Mouse (Mus musculus) liver, embryonic 11.5 days (tissue): Measurements from ENCODE around the gene Cwc15. TPM values are rescaled to one million over a fixed set of nuclear protein-coding genes. Genes with fewer than 3 reads are reported as not detected.

Experiments used
- ATAC-seq: fragments of 200-750 bp; cut with Nextera tagmentation; replicated peaks from 2 replicates; pipeline ENCODE4 v1.8.0; 2017; ENCODE audit warnings: moderate number of reproducible peaks, mild to moderate bottlenecking, moderate TSS enrichment, moderate library complexity; ENCODE audit not compliant: low FRiP score
- DNase-seq: peaks from one replicate; pipeline ENCODE4 v3.0.0-alpha.2; 2017; ENCODE audit warnings: low spot score
- H3K27ac ChIP-seq: fragments of 300-500 bp; sonication (generic); 2 replicates; pipeline ENCODE4 v1.5.1; 2014; ENCODE audit warnings: mild to moderate bottlenecking, low read depth, low read length, control low read depth
- H3K27me3 ChIP-seq: fragments of 300-500 bp; sonication (generic); replicated peaks from 2 replicates; pipeline ENCODE4 v1.6.1; 2014; ENCODE audit warnings: low read length, mixed read lengths; ENCODE audit not compliant: control insufficient read depth, insufficient read depth
- H3K36me3 ChIP-seq: fragments of 300-500 bp; sonication (generic); 2 replicates; pipeline ENCODE4 v1.6.1; 2014; ENCODE audit warnings: mild to moderate bottlenecking, low read length, moderate library complexity, mixed read lengths; ENCODE audit not compliant: control insufficient read depth, insufficient read depth
- H3K4me1 ChIP-seq: fragments of 300-500 bp; sonication (generic); replicated peaks from 2 replicates; pipeline ENCODE4 v1.6.1; 2014; ENCODE audit warnings: low read length, mixed read lengths; ENCODE audit not compliant: control insufficient read depth, insufficient read depth
- H3K4me2 ChIP-seq: fragments of 300-500 bp; sonication (generic); 2 replicates; pipeline ENCODE4 v1.6.1; 2014; ENCODE audit warnings: mild to moderate bottlenecking, control low read depth, moderate library complexity
- H3K4me3 ChIP-seq: fragments of 300-500 bp; sonication (generic); 2 replicates; pipeline ENCODE4 v1.5.1; 2014; ENCODE audit warnings: low read depth, low read length, control low read depth
- H3K9ac ChIP-seq: fragments of 300-500 bp; sonication (generic); 2 replicates; pipeline ENCODE4 v1.6.1; 2014; ENCODE audit warnings: low read depth, low read length, control low read depth
- H3K9me3 ChIP-seq: fragments of 300-500 bp; sonication (generic); 2 replicates; pipeline ENCODE4 v1.6.1; 2016; ENCODE audit warnings: low read length, inconsistent platforms, mixed read lengths; ENCODE audit not compliant: control insufficient read depth
- WGBS: fragments of 180-500 bp; shearing (Covaris S2); extraction: QIAGEN DNeasy Blood & Tissue Kit; methylation state at CpG from one replicate; pipeline ENCODE4 v1.1.7; 2014; 5-methylcytosine and 5-hydroxymethylcytosine counted together
- polyA plus RNA-seq: library from polyadenylated mRNA; unstranded; fragments of >200 nt; fragmentation: Nextera tagmentation; extraction: Ambion mirVana; gene quantifications from 2 replicates; pipeline ENCODE4 v1.2.1, GENCODE M21; 2014

Cwc15 gene
- polyA plus RNA-seq, 1 experiment from 2014 or later: 145 TPM

- DNase-seq: no peak
- no peaks in the 10 kb centered on the region for H3K9me3 ChIP-seq
- H3K4me2 ChIP-seq: no peak overlapping the region
- no peak overlapping the region for H3K4me3 ChIP-seq
- no peaks in the 10 kb centered on the region for H3K4me1 ChIP-seq
- H3K9ac ChIP-seq: no peak overlapping the region
- H3K36me3 ChIP-seq: peaks cover 13% of the 10 kb centered on the region
- 82% methylated on average over 9 of the region's 9 CpGs for WGBS
- no peaks in the 10 kb centered on the region for H3K27me3 ChIP-seq
- H3K27ac ChIP-seq: no peak overlapping the region
- no peak for ATAC-seq
Observed at GRCm38 (mm10) chr9:14512633-14513445, 12.4 kb downstream of the Cwc15 start.

GRCm38 (mm10) chr9:14517296-14517695, 16.9 kb downstream of the Cwc15 start:
- 0 out of 2 replicates have a peak, but pooled peaks cover 3% of the 10 kb centered on the region for H3K4me1 ChIP-seq
- no peaks in the 10 kb centered on the region for H3K9me3 ChIP-seq
- no peak overlapping the region for H3K4me3 ChIP-seq
- no peaks in the 10 kb centered on the region for H3K27me3 ChIP-seq
- H3K27ac ChIP-seq: no peak overlapping the region
- DNase-seq (no peak), ATAC-seq (no peak)
- H3K4me2 ChIP-seq: no peak overlapping the region
- H3K9ac ChIP-seq: no peak overlapping the region
- no peaks in the 10 kb centered on the region for H3K36me3 ChIP-seq
- 69% methylated on average over 1 of the region's 1 CpGs for WGBS

GRCm38 (mm10) chr9:14518105-14518504, 17.7 kb downstream of the Cwc15 start:
- no peak overlapping the region for H3K4me2 ChIP-seq
- DNase-seq (no peak), ATAC-seq (no peak)
- no peak overlapping the region for H3K27ac ChIP-seq
- 81% methylated on average over 3 of the region's 3 CpGs for WGBS
- no peak overlapping the region for H3K4me3 ChIP-seq
- H3K9ac ChIP-seq: no peak overlapping the region
- no peaks in the 10 kb centered on the region for H3K9me3 ChIP-seq
- H3K4me1 ChIP-seq: 0 out of 2 replicates have a peak, but pooled peaks cover 3% of the 10 kb centered on the region
- no peaks in the 10 kb centered on the region for H3K36me3 ChIP-seq
- H3K27me3 ChIP-seq: no peaks in the 10 kb centered on the region

- no peak for ATAC-seq
Observed at GRCm38 (mm10) chr9:14520971-14521670, 20.7 kb downstream of the Cwc15 start.

GRCm38 (mm10) chr9:14521695-14522094, 21.3 kb downstream of the Cwc15 start:
- Histone ChIP-seq H3K4me3 (no peak overlapping the region), H3K36me3 (no peaks in the 10 kb centered on the region), H3K4me2 (no peak overlapping the region), H3K27me3 (no peaks in the 10 kb centered on the region), H3K4me1 (0 out of 2 replicates have a peak, but pooled peaks cover 3% of the 10 kb centered on the region), H3K9me3 (no peaks in the 10 kb centered on the region), H3K27ac (no peak overlapping the region), H3K9ac (no peak overlapping the region)
- 30% methylated on average over 2 of the region's 2 CpGs for WGBS
- DNase-seq (no peak), ATAC-seq (no peak)

More at GRCm38 (mm10) chr9:14520971-14521670, 20.7 kb downstream of the Cwc15 start:
- H3K36me3 ChIP-seq: no peaks in the 10 kb centered on the region
- 56% methylated on average over 3 of the region's 3 CpGs for WGBS
- no peak overlapping the region for H3K4me3 ChIP-seq
- H3K27ac ChIP-seq: no peak overlapping the region
- no peak for DNase-seq
- 0 out of 2 replicates have a peak, but pooled peaks cover 3% of the 10 kb centered on the region for H3K4me1 ChIP-seq
- no peaks in the 10 kb centered on the region for H3K27me3 ChIP-seq
- no peak overlapping the region for H3K4me2 ChIP-seq
- no peaks in the 10 kb centered on the region for H3K9me3 ChIP-seq
- H3K9ac ChIP-seq: no peak overlapping the region

GRCm38 (mm10) chr9:14523408-14524043, 23.1 kb downstream of the Cwc15 start:
- Histone ChIP-seq H3K4me1 (0 out of 2 replicates have a peak, but pooled peaks cover 3% of the 10 kb centered on the region), H3K27me3 (no peaks in the 10 kb centered on the region), H3K27ac (no peak overlapping the region), H3K4me2 (no peak overlapping the region), H3K9me3 (no peaks in the 10 kb centered on the region), H3K36me3 (no peaks in the 10 kb centered on the region), H3K4me3 (no peak overlapping the region), H3K9ac (no peak overlapping the region)
- no peak for DNase-seq
- ATAC-seq: no peak; the same call in 1 of the 2 replicates
- 13% methylated on average over 4 of the region's 4 CpGs for WGBS

- H3K27ac ChIP-seq: no peak overlapping the region
- ATAC-seq (no peak), DNase-seq (no peak)
- no peaks in the 10 kb centered on the region for H3K9me3 ChIP-seq
- H3K27me3 ChIP-seq: no peaks in the 10 kb centered on the region
- no peaks in the 10 kb centered on the region for H3K36me3 ChIP-seq
- H3K4me1 ChIP-seq: no peaks in the 10 kb centered on the region
- H3K4me3 ChIP-seq: no peak overlapping the region
- H3K4me2 ChIP-seq: no peak overlapping the region
- no peak overlapping the region for H3K9ac ChIP-seq
- WGBS: 70% methylated on average over 5 of the region's 5 CpGs
Observed at GRCm38 (mm10) chr9:14530004-14530403, 29.6 kb downstream of the Cwc15 start.

GRCm38 (mm10) chr9:14532283-14532682, 31.9 kb downstream of the Cwc15 start:
- WGBS: 63% methylated on average over 3 of the region's 3 CpGs
- H3K27me3 ChIP-seq: no peaks in the 10 kb centered on the region
- no peak overlapping the region for H3K27ac ChIP-seq
- H3K4me2 ChIP-seq: no peak overlapping the region
- no peaks in the 10 kb centered on the region for H3K9me3 ChIP-seq
- H3K36me3 ChIP-seq: no peaks in the 10 kb centered on the region
- no peak overlapping the region for H3K4me3 ChIP-seq
- no peaks in the 10 kb centered on the region for H3K4me1 ChIP-seq
- no peak for ATAC-seq
- no peak for DNase-seq
- no peak overlapping the region for H3K9ac ChIP-seq
